Mouse (Mus musculus) heart, postnatal 0 days (tissue): ENCODE results near the gene Gm17304.

Experiments
- CTCF ChIP-seq: IDR thresholded peaks from 2 replicates; pipeline ENCODE4 v1.5.1; 2016; ENCODE audit warnings: antibody characterized with exemption, control low read depth, low read depth
- EP300 ChIP-seq: IDR thresholded peaks from 2 replicates; pipeline ENCODE4 v1.6.1; 2016; ENCODE audit warnings: antibody characterized with exemption, low read depth

- TF ChIP-seq CTCF (no peak), EP300 (no peak)
Observed at GRCm38 (mm10) chr5:106636423-106636946, 27.6 kb downstream of the Gm17304 start.
